Mouse (Mus musculus): ENCODE data around the gene Ly6g5c.

GRCm38 (mm10) chr17:35058911-35059892, 48.9 kb upstream of the Ly6g5c start, which contains the start of gene Ddah2:
- peak; percentile 74 for TF ChIP-seq CTCF (IDR thresholded peaks at IDR 0.05; ENCODE audit: borderline replicate concordance, extremely low read depth, insufficient read depth, insufficient read length)
- peak; percentile 33; the same call in 1 of the 2 replicates for TF ChIP-seq POLR2A (IDR thresholded peaks at IDR 0.05; ENCODE audit: borderline replicate concordance, extremely low read depth, insufficient read depth, insufficient read length, poor library complexity, severe bottlenecking)

All from brain, embryonic 14.5 days (tissue).